Mouse (Mus musculus) CH12.LX (cell line): ENCODE data around the gene Cxcl10. TPM values are rescaled to one million over a fixed set of nuclear protein-coding genes. Genes with fewer than 3 reads are reported as not detected.

Experiments used
- DNase-seq: peaks from one replicate; pipeline ENCODE4 v3.0.0-alpha.2; 2013; ENCODE audit errors: extremely low read depth
- H3K27ac ChIP-seq: 2 replicates; pipeline ENCODE4 v1.5.1; 2012; ENCODE audit warnings: low read depth, mild to moderate bottlenecking, control low read depth, moderate library complexity; ENCODE audit not compliant: insufficient read depth
- H3K27me3 ChIP-seq: replicated peaks from 2 replicates; pipeline ENCODE3; 2012; ENCODE audit warnings: inconsistent platforms
- H3K36me3 ChIP-seq, 2 experiments: replicated peaks in 1 of 2; 2 replicates each; pipeline versions ENCODE3 to v1.6.1; 2012; ENCODE audit warnings: inconsistent platforms in 1 of 2, low read length in 1 of 2, mild to moderate bottlenecking in 1 of 2, mixed read lengths in 1 of 2, moderate library complexity in 1 of 2; ENCODE audit not compliant: control insufficient read depth in 1 of 2, insufficient read depth in 1 of 2
- H3K4me1 ChIP-seq, 2 experiments: 2 replicates each; pipeline ENCODE4 v1.6.1; 2012; ENCODE audit warnings: inconsistent platforms in 1 of 2, moderate library complexity in 1 of 2; ENCODE audit not compliant: insufficient read depth in 2 of 2, control insufficient read depth in 1 of 2
- H3K4me2 ChIP-seq: 2 replicates; pipeline ENCODE4 v1.6.1; 2012; ENCODE audit warnings: low read depth, mild to moderate bottlenecking, control low read depth; ENCODE audit not compliant: poor library complexity, insufficient read depth, severe bottlenecking
- H3K4me3 ChIP-seq, 3 experiments: fragments of 150-350 bp in 1 of 3; sonication (generic) in 1 of 3; replicated peaks in 1 of 3; 2 replicates each; pipeline versions ENCODE3 to v1.5.1; 2011 to 2012; ENCODE audit warnings: low read depth in 2 of 3, low read length in 2 of 3, mild to moderate bottlenecking in 2 of 3, moderate library complexity in 2 of 3, control low read depth in 1 of 3, improper control_type of control experiment in 1 of 3, inconsistent platforms in 1 of 3, mixed read lengths in 1 of 3; ENCODE audit not compliant: poor library complexity in 1 of 3
- H3K79me2 ChIP-seq: replicated peaks from 2 replicates; pipeline ENCODE4 v1.6.1; 2012; ENCODE audit warnings: mild to moderate bottlenecking, moderate library complexity; ENCODE audit not compliant: control insufficient read depth, poor library complexity, insufficient read depth, severe bottlenecking; ENCODE audit errors: extremely low read depth
- H3K9ac ChIP-seq: 2 replicates; pipeline ENCODE4 v1.6.1; 2012; ENCODE audit warnings: low read depth, mild to moderate bottlenecking, control low read depth, moderate library complexity; ENCODE audit not compliant: insufficient read depth
- H3K9me3 ChIP-seq: replicated peaks from 2 replicates; pipeline ENCODE3; 2012; ENCODE audit warnings: low read length, inconsistent platforms, mixed read lengths
- BHLHE40 ChIP-seq: IDR thresholded peaks from 2 replicates; pipeline ENCODE4 v1.6.1; 2011; ENCODE audit warnings: mild to moderate bottlenecking, low read depth, low read length, improper control_type of control experiment
- CTCF ChIP-seq, 2 experiments: IDR thresholded peaks in 1 of 2; conservative IDR thresholded peaks in 1 of 2; 2 replicates each; pipeline ENCODE4 v1.5.1; 2011 to 2012; ENCODE audit warnings: low read depth in 2 of 2, low read length in 2 of 2, improper control_type of control experiment in 1 of 2, inconsistent platforms in 1 of 2, mild to moderate bottlenecking in 1 of 2, moderate library complexity in 1 of 2
- ELF1 ChIP-seq: IDR thresholded peaks from 2 replicates; pipeline ENCODE4 v1.6.1; 2014; ENCODE audit warnings: low read depth, mild to moderate bottlenecking, inconsistent platforms, low read length, improper control_type of control experiment
- EP300 ChIP-seq: IDR thresholded peaks from 2 replicates; pipeline ENCODE4 v1.6.1; 2011; ENCODE audit warnings: low read length, improper control_type of control experiment
- ETS1 ChIP-seq: conservative IDR thresholded peaks from 2 replicates; pipeline ENCODE4 v1.6.1; 2012; ENCODE audit warnings: low read depth, mild to moderate bottlenecking, inconsistent platforms, low read length, improper control_type of control experiment, moderate library complexity
- GABPA ChIP-seq: IDR thresholded peaks from 2 replicates; pipeline ENCODE4 v1.6.1; 2012; ENCODE audit warnings: low read depth, low read length, improper control_type of control experiment, inconsistent platforms; ENCODE audit not compliant: insufficient replicate concordance
- HCFC1 ChIP-seq: IDR thresholded peaks from 2 replicates; pipeline ENCODE4 v1.6.1; 2012; ENCODE audit warnings: low read depth, mild to moderate bottlenecking, inconsistent platforms, low read length, improper control_type of control experiment
- IRF4 ChIP-seq: IDR thresholded peaks from 2 replicates; pipeline ENCODE4 v1.6.1; 2014; ENCODE audit warnings: low read depth, mild to moderate bottlenecking, inconsistent platforms, low read length, improper control_type of control experiment
- JUN ChIP-seq: IDR thresholded peaks from 2 replicates; pipeline ENCODE4 v1.6.1; 2011; ENCODE audit warnings: low read depth, mild to moderate bottlenecking, low read length, improper control_type of control experiment, moderate library complexity; ENCODE audit not compliant: insufficient read depth
- JUND ChIP-seq: conservative IDR thresholded peaks from 2 replicates; pipeline ENCODE4 v1.6.1; 2011; ENCODE audit warnings: low read depth, low read length, improper control_type of control experiment
- KAT2A ChIP-seq: IDR thresholded peaks from 2 replicates; pipeline ENCODE4 v1.6.1; 2012; ENCODE audit warnings: low read length, improper control_type of control experiment, inconsistent platforms; ENCODE audit not compliant: insufficient replicate concordance
- MAFK ChIP-seq: IDR thresholded peaks from 2 replicates; pipeline ENCODE4 v1.6.1; 2011; ENCODE audit warnings: low read length, improper control_type of control experiment; ENCODE audit not compliant: insufficient replicate concordance
- MAX ChIP-seq: IDR thresholded peaks from 2 replicates; pipeline ENCODE4 v1.6.1; 2011; ENCODE audit warnings: low read length, improper control_type of control experiment
- MXI1 ChIP-seq: IDR thresholded peaks from 2 replicates; pipeline ENCODE4 v1.6.1; 2011; ENCODE audit warnings: mild to moderate bottlenecking, low read depth, low read length, improper control_type of control experiment
- MYC ChIP-seq: IDR thresholded peaks from 2 replicates; pipeline ENCODE4 v1.6.1; 2011; ENCODE audit warnings: low read depth, mild to moderate bottlenecking, improper control_type of control experiment, low read length
- NELFE ChIP-seq: IDR thresholded peaks from 2 replicates; pipeline ENCODE4 v1.6.1; 2011; ENCODE audit warnings: low read depth, low read length, improper control_type of control experiment
- POLR2A ChIP-seq: IDR thresholded peaks from 2 replicates; pipeline ENCODE4 v1.6.1; 2011; ENCODE audit warnings: low read depth, mild to moderate bottlenecking, improper control_type of control experiment, low read length
- RAD21 ChIP-seq: IDR thresholded peaks from 2 replicates; pipeline ENCODE4 v1.6.1; 2011; ENCODE audit warnings: low read depth, mild to moderate bottlenecking, low read length, improper control_type of control experiment, moderate library complexity
- RCOR1 ChIP-seq: conservative IDR thresholded peaks from 2 replicates; pipeline ENCODE4 v1.6.1; 2012; ENCODE audit warnings: low read depth, mild to moderate bottlenecking, inconsistent platforms, low read length, improper control_type of control experiment
- SIN3A ChIP-seq: IDR thresholded peaks from 2 replicates; pipeline ENCODE4 v1.6.1; 2012; ENCODE audit warnings: low read length, improper control_type of control experiment, inconsistent platforms
- SMC3 ChIP-seq: IDR thresholded peaks from 2 replicates; pipeline ENCODE4 v1.6.1; 2011; ENCODE audit warnings: low read depth, low read length, improper control_type of control experiment
- TBP ChIP-seq: conservative IDR thresholded peaks from 2 replicates; pipeline ENCODE4 v1.6.1; 2011; ENCODE audit warnings: low read depth, low read length, improper control_type of control experiment
- ZC3H11A ChIP-seq: IDR thresholded peaks from 2 replicates; pipeline ENCODE4 v1.6.1; 2012; ENCODE audit warnings: low read depth, mild to moderate bottlenecking, inconsistent platforms, low read length, improper control_type of control experiment
- ZNF384 ChIP-seq: IDR thresholded peaks from 2 replicates; pipeline ENCODE4 v1.6.1; 2012; ENCODE audit warnings: low read depth, low read length, improper control_type of control experiment, inconsistent platforms
- dilution Hi-C: fragments of 300-500 bp; cut with MboI; formaldehyde crosslinking; loops from 2 replicates; pipeline ENCODE4 v1.14.3; 2020; ENCODE audit warnings: low sequenced_read_pairs; ENCODE audit not compliant: extremely low pct_unique_long_range_greater_than_20kb, extremely low pct_ligation_motif_present
- in situ Hi-C: fragments of 300-500 bp; cut with MboI; formaldehyde crosslinking; loops from 3 replicates; pipeline ENCODE4 v1.14.3; 2019; ENCODE audit warnings: low sequenced_read_pairs, low pct_ligation_motif_present, low pct_unique_long_range_greater_than_20kb, mixed read lengths
- polyA plus RNA-seq: library from polyadenylated mRNA; unstranded; fragments of >175 nt; gene quantifications from 2 replicates; pipeline ENCODE4 v1.2.1, GENCODE M21; 2012; ENCODE audit warnings: low read depth; ENCODE audit not compliant: insufficient read length
- total RNA-seq, 2 experiments: library from RNA; depleted of rRNA; stranded (reverse); fragments of 300-350 nt in 1 of 2; fragments of >200 nt in 1 of 2; gene quantifications; 2 replicates each; pipeline ENCODE4 v1.2.3; 2012 to 2014

Cxcl10 gene
- total and polyA plus RNA-seq, 3 experiments, result 0.30 to 4.9 (median 2.6) TPM

- dilution Hi-C loops (no loop called here), in situ Hi-C loops (no loop called here)
- no peak for TF ChIP-seq POLR2A
- no peak for TF ChIP-seq NELFE
- no peak for TF ChIP-seq RCOR1
- TF ChIP-seq SIN3A, result no peak
- TF ChIP-seq ZNF384, result no peak
- TF ChIP-seq JUND, result no peak
- Histone ChIP-seq H3K9me3 (no peaks in the 10 kb centered on the region), H3K27me3 (no peaks in the 10 kb centered on the region), H3K9ac (no peak overlapping the region), H3K36me3 (no peaks in the 10 kb centered on the region), H3K4me1 (peaks cover under 1 to 13% of the 10 kb centered on the region in 2 experiments; a peak in 3 of 4 replicates), H3K27ac (no peak overlapping the region), H3K79me2 (peaks cover 9% of the 10 kb centered on the region), H3K4me3 (no peak overlapping the region), H3K4me2 (no peak overlapping the region)
- DNase-seq, result no peak
Measured at GRCm38 (mm10) chr5:92313776-92314175, 34.9 kb downstream of the Cxcl10 start.

GRCm38 (mm10) chr5:92312046-92312715 is 36.5 kb downstream of the Cxcl10 start:
- Histone ChIP-seq H3K9ac (no peak overlapping the region), H3K4me1 (peaks cover 11 to 22% of the 10 kb centered on the region in 2 experiments), H3K27me3 (no peaks in the 10 kb centered on the region), H3K4me3 (no peak overlapping the region), H3K79me2 (peaks cover 25% of the 10 kb centered on the region), H3K4me2 (peak overlapping the region; percentile 90), H3K27ac (no peak overlapping the region), H3K9me3 (no peaks in the 10 kb centered on the region), H3K36me3 (peaks cover 3 to 14% of the 10 kb centered on the region in 2 experiments)
- DNase-seq, result peak; percentile 92
- TF ChIP-seq BHLHE40 (peak; percentile 84), KAT2A (no peak), ELF1 (0 out of 2 replicates have a peak, but pooled peaks have one; percentile 37), RAD21 (peak; percentile 96), JUND (peak; percentile 53), SIN3A (peak; percentile 66; the same call in 1 of the 2 replicates), CTCF (conservative IDR thresholded peaks at IDR 0.05 in 1 of 2, IDR thresholded peaks at IDR 0.05 in 1 of 2; ENCODE audit: low read depth in 2 of 2, low read length in 2 of 2) (peak; percentile 88 to 96), MXI1 (0 out of 2 replicates have a peak, but pooled peaks have one; percentile 41), JUN (no peak), NELFE (peak; percentile 52; the same call in 1 of the 2 replicates), ETS1 (0 out of 2 replicates have a peak, but pooled peaks have one; percentile 9), GABPA (no peak), IRF4 (peak; percentile 57), MYC (peak; percentile 84), RCOR1 (no peak), EP300 (0 out of 2 replicates have a peak, but pooled peaks have one; percentile 35), MAFK (no peak), MAX (peak; percentile 57; the same call in 1 of the 2 replicates), ZC3H11A (peak; percentile 91), HCFC1 (0 out of 2 replicates have a peak, but pooled peaks have one; percentile 16), TBP (peak; percentile 82; the same call in 1 of the 2 replicates), SMC3 (peak; percentile 95)
- in situ Hi-C loops, result no loop called here
- dilution Hi-C loops, result no loop called here
